8 mouse cellular contexts compared by ENCODE assay signal in genomic region chr8:57488312-57488765, GRCm38 (mm10). TPM values are rescaled to one million over a fixed set of nuclear protein-coding genes. Genes with fewer than 3 reads are reported as not detected.
DNase-seq lines count a peak whose midpoint lies in the region; ATAC-seq and TF ChIP-seq lines count a peak whose summit lies in the region.

No protein-coding gene starts in this region.

- H3K9ac ChIP-seq in heart, adult 2 months (ENCODE audit: low read depth, low read length) = peak overlapping the region; percentile 60
- peak overlapping the region; percentile 47 for H3K9ac ChIP-seq in liver, adult 2 months (ENCODE audit: low read depth, low read length)
- peak overlapping the region; percentile 45 for H3K9ac ChIP-seq in stomach, embryonic 14.5 days (replicated peaks; ENCODE audit: low read depth, low read length)

- TF ChIP-seq EP300 in heart, adult 2 months (IDR thresholded peaks at IDR 0.05; ENCODE audit: insufficient read depth, low read depth, low read length) = no peak

- TF ChIP-seq POLR2A in heart, adult 2 months (IDR thresholded peaks at IDR 0.05; ENCODE audit: insufficient read depth, low read depth, low read length) = 0 out of 2 replicates have a peak, but pooled peaks have one; percentile 45
- TF ChIP-seq POLR2A in kidney, adult 2 months (IDR thresholded peaks at IDR 0.05; ENCODE audit: low read depth, low read length) = no peak
- 0 out of 2 replicates have a peak, but pooled peaks have one; percentile 9 for TF ChIP-seq POLR2A in liver, adult 2 months (IDR thresholded peaks at IDR 0.05; ENCODE audit: extremely low read depth, insufficient read depth, low read length)

- peaks cover 19% of the 10 kb centered on the region for H3K36me3 ChIP-seq in embryonic facial prominence, embryonic 10.5 days (replicated peaks)
- no peaks in the 10 kb centered on the region; the same call in 1 of the 2 replicates for H3K36me3 ChIP-seq in heart, adult 2 months (ENCODE audit: control insufficient read depth, insufficient read depth, low read length)
- H3K36me3 ChIP-seq in kidney, adult 2 months (ENCODE audit: control insufficient read depth, insufficient read depth, low read length) = no peaks in the 10 kb centered on the region; the same call in 1 of the 2 replicates
- H3K36me3 ChIP-seq in liver, adult 2 months (ENCODE audit: control insufficient read depth, insufficient read depth, low read length) = no peaks in the 10 kb centered on the region
- 0 out of 2 replicates have a peak, but pooled peaks cover 3% of the 10 kb centered on the region for H3K36me3 ChIP-seq in stomach, embryonic 14.5 days (ENCODE audit: control insufficient read depth, insufficient read depth, low read length)

- peak overlapping the region; percentile 76 for H3K4me2 ChIP-seq in stomach, embryonic 14.5 days (replicated peaks; ENCODE audit: low read depth, low read length)

- peak; percentile 90 for DNase-seq in 416B (ENCODE audit: low read depth)
- DNase-seq in adrenal gland, adult 2 months = peak; percentile 79
- peak; percentile 87 for DNase-seq in embryonic facial prominence, embryonic 10.5 days (ENCODE audit: low spot score)
- DNase-seq in heart, adult 2 months = peak; percentile 71 to 79
- peak; percentile 91 for DNase-seq in kidney, adult 2 months
- DNase-seq in liver, adult 2 months (ENCODE audit: extremely low read depth, low read depth, low spot score) = peak; percentile 66

- H3K9me3 ChIP-seq in embryonic facial prominence, embryonic 10.5 days = no peaks in the 10 kb centered on the region
- H3K9me3 ChIP-seq in stomach, embryonic 14.5 days (ENCODE audit: control insufficient read depth, low read depth, low read length) = no peaks in the 10 kb centered on the region

- no peaks in the 10 kb centered on the region; the same call in 1 of the 2 replicates for H3K79me2 ChIP-seq in heart, adult 2 months (replicated peaks; ENCODE audit: control insufficient read depth, insufficient read depth, low read length)
- H3K79me2 ChIP-seq in liver, adult 2 months (ENCODE audit: control insufficient read depth, insufficient read depth, low read length) = no peaks in the 10 kb centered on the region

- intact Hi-C loops in heart, adult 2 months (cut with DNase I) = loop anchor here (2.0 to 5.0 kb wide), 2 partner anchors 16 to 156 kb away; no protein-coding TSS in a partner anchor

- peak overlapping the region; percentile 97 for H3K4me3 ChIP-seq in embryonic facial prominence, embryonic 10.5 days
- peak overlapping the region; percentile 95 for H3K4me3 ChIP-seq in heart, adult 2 months
- peak overlapping the region; percentile 74 for H3K4me3 ChIP-seq in kidney, adult 2 months (ENCODE audit: insufficient read depth, low read depth, low read length)
- peak overlapping the region; percentile 53 for H3K4me3 ChIP-seq in liver, adult 2 months (ENCODE audit: insufficient read depth, low read depth, low read length)
- peak overlapping the region; percentile 92 for H3K4me3 ChIP-seq in stomach, embryonic 14.5 days (ENCODE audit: low read depth, low read length)

- no peaks in the 10 kb centered on the region for H3K27me3 ChIP-seq in embryonic facial prominence, embryonic 10.5 days (replicated peaks; ENCODE audit: low read depth, poor library complexity, severe bottlenecking)
- H3K27me3 ChIP-seq in heart, adult 2 months (ENCODE audit: control insufficient read depth, insufficient read depth, low read length) = no peaks in the 10 kb centered on the region
- no peaks in the 10 kb centered on the region for H3K27me3 ChIP-seq in kidney, adult 2 months (replicated peaks; ENCODE audit: control insufficient read depth, insufficient read depth, low read length)
- no peaks in the 10 kb centered on the region for H3K27me3 ChIP-seq in liver, adult 2 months (ENCODE audit: control insufficient read depth, insufficient read depth, low read length)
- H3K27me3 ChIP-seq in stomach, embryonic 14.5 days (ENCODE audit: control insufficient read depth, insufficient read depth, low read length) = no peaks in the 10 kb centered on the region

- peak overlapping the region; percentile 97 for H3K27ac ChIP-seq in embryonic facial prominence, embryonic 10.5 days (replicated peaks)
- peak overlapping the region; percentile 95 for H3K27ac ChIP-seq in heart, adult 2 months
- H3K27ac ChIP-seq in kidney, adult 2 months (ENCODE audit: insufficient read depth, low read depth, low read length) = peak overlapping the region; percentile 95
- peak overlapping the region; percentile 39 for H3K27ac ChIP-seq in liver, adult 2 months (replicated peaks; ENCODE audit: insufficient read depth, low read depth, low read length)
- peak overlapping the region; percentile 90 for H3K27ac ChIP-seq in stomach, embryonic 14.5 days (ENCODE audit: low read length)

- H3K4me1 ChIP-seq in embryonic facial prominence, embryonic 10.5 days = peaks cover 12% of the 10 kb centered on the region
- no peaks in the 10 kb centered on the region; the same call in 1 of the 2 replicates for H3K4me1 ChIP-seq in heart, adult 2 months (ENCODE audit: control insufficient read depth, insufficient read depth, low read length)
- H3K4me1 ChIP-seq in kidney, adult 2 months (ENCODE audit: control insufficient read depth, insufficient read depth, low read length) = peaks cover 12% of the 10 kb centered on the region; the same call in 1 of the 2 replicates
- H3K4me1 ChIP-seq in liver, adult 2 months (ENCODE audit: control insufficient read depth, insufficient read depth, low read length) = peaks cover 2% of the 10 kb centered on the region; the same call in 1 of the 2 replicates
- H3K4me1 ChIP-seq in stomach, embryonic 14.5 days (ENCODE audit: control insufficient read depth, insufficient read depth, low read length) = peaks cover 6% of the 10 kb centered on the region

- peak; percentile 42 for ATAC-seq in monocyte, adult 5-6 weeks (replicated peaks; ENCODE audit: insufficient number of reproducible peaks, low FRiP score, low TSS enrichment, poor library complexity, severe bottlenecking)
- peak; percentile 38; the same call in 1 of the 2 replicates for ATAC-seq in stomach, embryonic 14.5 days (ENCODE audit: insufficient number of reproducible peaks, insufficient read depth, low FRiP score, low read depth)

- under 1% methylated on average over 25 of the region's 25 CpGs for WGBS in embryonic facial prominence, embryonic 10.5 days
- WGBS in heart, adult 2 months = 1% methylated on average over 25 of the region's 25 CpGs
- WGBS in kidney, adult 2 months = under 1% methylated on average over 25 of the region's 25 CpGs
- under 1% methylated on average over 25 of the region's 25 CpGs for WGBS in liver, adult 2 months
- WGBS in stomach, embryonic 14.5 days = under 1% methylated on average over 25 of the region's 25 CpGs

- TF ChIP-seq CTCF in heart, adult 2 months (IDR thresholded peaks at IDR 0.05) = no peak
- TF ChIP-seq CTCF in kidney, adult 2 months (conservative IDR thresholded peaks at IDR 0.05; ENCODE audit: insufficient read depth, insufficient read length, low read depth, low read length) = no peak
- TF ChIP-seq CTCF in liver, adult 2 months (IDR thresholded peaks at IDR 0.05; ENCODE audit: low read depth, low read length) = no peak

RNA-seq across cellular contexts. Expression of gene Sap30, which starts 0.7 kb away (rescaled TPM):
- 10 to 100 TPM; 13.3 to 13.7 TPM for total RNA-seq in adrenal gland, adult 2 months (2021)
- 8.9 and 12.9 TPM in 2 replicates for polyA plus RNA-seq in adrenal gland, adult 2 months (2012; rRNA removed)
- polyA plus RNA-seq in embryonic facial prominence, embryonic 10.5 days (2016; fragmentation: Nextera tagmentation; extraction: Ambion mirVana) = 72.8 and 76.0 TPM in 2 replicates
- 10 to 100 TPM; 11.6 to 13.8 TPM for total RNA-seq in heart, adult 2 months (2021)
- 5.1 and 6.9 TPM in 2 replicates for polyA plus RNA-seq in heart, adult 2 months (2012; rRNA removed)
- polyA plus RNA-seq in kidney, adult 2 months (2012; rRNA removed) = 26.6 and 35.1 TPM in 2 replicates
- 4.2 and 5.6 TPM in 2 replicates for total RNA-seq in liver, adult 2 months (2014; rRNA removed)
- polyA plus RNA-seq in liver, adult 2 months (2012; rRNA removed) = 3.5 TPM in 2 replicates
- total RNA-seq in monocyte, adult 5-6 weeks (2017) = 66.6 to 145 TPM (median 139 TPM) in 3 replicates
- polyA plus RNA-seq in stomach, embryonic 14.5 days (2014; fragmentation: Nextera tagmentation; extraction: Ambion mirVana) = 43.6 and 44.0 TPM in 2 replicates

RNA-seq across cellular contexts. Expression of gene Hmgb2, which starts 23.4 kb away (rescaled TPM):
- 10 to 100 TPM in 1 of 2 experiments, 1 to 10 TPM in 1; 5.6 to 14.2 TPM for total RNA-seq in adrenal gland, adult 2 months (2021)
- polyA plus RNA-seq in adrenal gland, adult 2 months (2012; rRNA removed) = 1.8 and 2.1 TPM in 2 replicates
- 579 and 587 TPM in 2 replicates for polyA plus RNA-seq in embryonic facial prominence, embryonic 10.5 days (2016; fragmentation: Nextera tagmentation; extraction: Ambion mirVana)
- 1 to 10 TPM; 9.1 to 9.2 TPM for total RNA-seq in heart, adult 2 months (2021)
- 1.1 and 1.7 TPM in 2 replicates for polyA plus RNA-seq in heart, adult 2 months (2012; rRNA removed)
- 4.2 and 6.8 TPM in 2 replicates for polyA plus RNA-seq in kidney, adult 2 months (2012; rRNA removed)
- 2.6 and 3.1 TPM in 2 replicates for total RNA-seq in liver, adult 2 months (2014; rRNA removed)
- polyA plus RNA-seq in liver, adult 2 months (2012; rRNA removed) = 0.52 and 0.65 TPM in 2 replicates
- total RNA-seq in monocyte, adult 5-6 weeks (2017) = 134 to 175 TPM (median 154 TPM) in 3 replicates
- 360 and 410 TPM in 2 replicates for polyA plus RNA-seq in stomach, embryonic 14.5 days (2014; fragmentation: Nextera tagmentation; extraction: Ambion mirVana)

RNA-seq across cellular contexts. Expression of gene Scrg1, which starts 32.6 kb away (rescaled TPM):
- total RNA-seq in adrenal gland, adult 2 months (2021) = under 1 TPM in 1 of 2 experiments, not detected in 1; 0.45 TPM
- 0.22 TPM in 1 of 2 replicates, not detected in the other for polyA plus RNA-seq in adrenal gland, adult 2 months (2012; rRNA removed)
- 0.45 and 1.1 TPM in 2 replicates for polyA plus RNA-seq in embryonic facial prominence, embryonic 10.5 days (2016; fragmentation: Nextera tagmentation; extraction: Ambion mirVana)
- total RNA-seq in heart, adult 2 months (2021) = not detected
- 0.29 TPM in 1 of 2 replicates, not detected in the other for polyA plus RNA-seq in heart, adult 2 months (2012; rRNA removed)
- polyA plus RNA-seq in kidney, adult 2 months (2012; rRNA removed) = 0.68 and 1.2 TPM in 2 replicates
- total RNA-seq in liver, adult 2 months (2014; rRNA removed) = not detected in 2 replicates
- polyA plus RNA-seq in liver, adult 2 months (2012; rRNA removed) = not detected in 2 replicates
- total RNA-seq in monocyte, adult 5-6 weeks (2017) = not detected in 3 replicates
- polyA plus RNA-seq in stomach, embryonic 14.5 days (2014; fragmentation: Nextera tagmentation; extraction: Ambion mirVana) = 0.64 and 0.91 TPM in 2 replicates

Comparison
In these comparisons a context has a peak if more than half of its experiments do, and no peak if none do; other contexts are left out.
1. Peak in every context shown above with its lines: DNase-seq, ATAC-seq, H3K4me3 ChIP-seq and H3K27ac ChIP-seq.
2. H3K27ac ChIP-seq: peak in every context shown above with its lines; median percentile 97 in embryonic facial prominence, embryonic 10.5 days; 95 in heart, adult 2 months; 95 in kidney, adult 2 months; 90 in stomach, embryonic 14.5 days; 39 in liver, adult 2 months.
3. RNA of gene Hmgb2, which starts 23.4 kb away (polyA plus RNA-seq): 579 to 587 TPM in embryonic facial prominence, embryonic 10.5 days and 360 to 410 TPM in stomach, embryonic 14.5 days; 4.2 to 6.8 TPM in kidney, adult 2 months, 1.8 to 2.1 TPM in adrenal gland, adult 2 months, 1.1 to 1.7 TPM in heart, adult 2 months and 0.52 to 0.65 TPM in liver, adult 2 months; every median in the first group is over 10 times any median in the second.